Mouse (Mus musculus): ENCODE results near the gene Daglb. TPM values are rescaled to one million over a fixed set of nuclear protein-coding genes. Genes with fewer than 3 reads are reported as not detected.

Daglb gene
- total RNA-seq, 2 experiments from 2014 or later = 16.0 to 36.3 TPM

Other genes with a start within 250 kb of the Daglb start
- not detected in 2 replicates for gene Spdye4a, start 237.7 kb upstream of the Daglb start, total RNA-seq (2015)
- gene Spdye4a, start 237.7 kb upstream of the Daglb start, total RNA-seq (2017) = not detected in 2 replicates
- 1.5 and 3.1 TPM in 2 replicates for gene Zfp12, start 229.4 kb upstream of the Daglb start, total RNA-seq (2015)
- gene Zfp12, start 229.4 kb upstream of the Daglb start, total RNA-seq (2017) = 6.4 and 6.7 TPM in 2 replicates
- 0.32 and 0.47 TPM in 2 replicates for gene Zfp316, start 194.6 kb upstream of the Daglb start, total RNA-seq (2015)
- gene Zfp316, start 194.6 kb upstream of the Daglb start, total RNA-seq (2017) = 1.2 and 1.4 TPM in 2 replicates
- gene Zfp853, start 171.0 kb upstream of the Daglb start, total RNA-seq (2015) = 0.09 TPM in 1 of 2 replicates, not detected in the other
- not detected in 2 replicates for gene Zfp853, start 171.0 kb upstream of the Daglb start, total RNA-seq (2017)
- gene E130309D02Rik, start 149.2 kb upstream of the Daglb start, total RNA-seq (2015) = 22.4 TPM in 2 replicates
- 10.2 and 13.7 TPM in 2 replicates for gene E130309D02Rik, start 149.2 kb upstream of the Daglb start, total RNA-seq (2017)
- 48.5 and 55.0 TPM in 2 replicates for gene Zdhhc4, start 135.3 kb upstream of the Daglb start, total RNA-seq (2015)
- 22.3 and 24.6 TPM in 2 replicates for gene Zdhhc4, start 135.3 kb upstream of the Daglb start, total RNA-seq (2017)
- not detected in 2 replicates for gene Grid2ip, start 107.2 kb upstream of the Daglb start, total RNA-seq (2015)
- gene Grid2ip, start 107.2 kb upstream of the Daglb start, total RNA-seq (2017) = not detected in 2 replicates
- 56.4 and 58.9 TPM in 2 replicates for gene Kdelr2, start 60.7 kb upstream of the Daglb start, total RNA-seq (2015)
- gene Kdelr2, start 60.7 kb upstream of the Daglb start, total RNA-seq (2017) = 91.2 and 100.0 TPM in 2 replicates
- gene Rac1, start 63.5 kb downstream of the Daglb start, total RNA-seq (2015) = 1,230 and 1,275 TPM in 2 replicates
- gene Rac1, start 63.5 kb downstream of the Daglb start, total RNA-seq (2017) = 215 and 239 TPM in 2 replicates
- gene Cyth3, start 157.9 kb downstream of the Daglb start, total RNA-seq (2015) = 5.4 and 6.5 TPM in 2 replicates
- 7.5 and 8.9 TPM in 2 replicates for gene Cyth3, start 157.9 kb downstream of the Daglb start, total RNA-seq (2017)